ENCODE assay signal across 20 mouse cellular contexts in the genomic region with DNA sequence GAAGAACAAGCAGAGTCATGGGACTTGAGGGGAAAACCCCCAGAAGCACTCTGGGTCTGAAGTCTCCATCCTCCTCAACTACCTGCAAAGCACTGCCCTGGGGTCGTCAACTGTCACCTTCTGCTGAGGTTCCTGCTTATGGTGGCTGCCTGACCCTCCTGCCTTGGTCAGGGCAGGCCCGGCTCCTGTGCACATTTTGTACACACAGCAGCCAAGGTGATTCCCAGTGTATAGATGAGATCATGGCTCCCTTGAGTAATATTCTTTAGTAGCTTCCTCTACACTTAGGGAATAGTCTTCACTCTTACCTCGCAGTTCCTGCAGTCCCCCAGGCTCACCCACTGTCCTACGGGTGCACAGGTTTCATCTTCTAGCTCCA. TPM values are rescaled to one million over a fixed set of nuclear protein-coding genes. Genes with fewer than 3 reads are reported as not detected.
A peak's percentile ranks its signal among the peaks of the same experiment; 100 is the strongest.
DNase-seq lines count a peak whose midpoint lies in the region; ATAC-seq and TF ChIP-seq lines count a peak whose summit lies in the region.
"Had no signal": no experiment of that assay in that cellular context is flagged by ENCODE, and none has a peak within 500 bp of the region (broad histone marks: within the 10 kb centered on the region; RNA-seq: fewer than 3 reads in every experiment).

No protein-coding gene starts in this region.

- no peak overlapping the region for H3K4me3 ChIP-seq in kidney, embryonic 16.5 days (ENCODE audit: low read length)
- no peak overlapping the region for H3K4me3 ChIP-seq in lung, postnatal 0 days (ENCODE audit: low read depth, low read length)
- no peak overlapping the region for H3K4me3 ChIP-seq in intestine, embryonic 16.5 days (ENCODE audit: low read length)
- no peak overlapping the region for H3K4me3 ChIP-seq in stomach, embryonic 16.5 days (replicated peaks; ENCODE audit: low read length)
- no peak overlapping the region for H3K4me3 ChIP-seq in hindbrain, embryonic 10.5 days
- H3K4me3 ChIP-seq: embryonic facial prominence, embryonic 13.5 days; gastrocnemius, adult 2 months; heart, embryonic 13.5 days; hindbrain, embryonic 12.5 days had no signal

- H3K27ac ChIP-seq in kidney, embryonic 16.5 days (ENCODE audit: low read length), result peak overlapping the region; percentile 2; the same call in 1 of the 2 replicates
- H3K27ac ChIP-seq in lung, postnatal 0 days (ENCODE audit: low read length), result no peak overlapping the region
- no peak overlapping the region for H3K27ac ChIP-seq in intestine, embryonic 16.5 days (ENCODE audit: low read length)
- peak overlapping the region; percentile 72 for H3K27ac ChIP-seq in stomach, embryonic 16.5 days (ENCODE audit: low read length)
- no peak overlapping the region for H3K27ac ChIP-seq in hindbrain, embryonic 10.5 days
- H3K27ac ChIP-seq: embryonic facial prominence, embryonic 13.5 days; gastrocnemius, adult 2 months; heart, embryonic 13.5 days; hindbrain, embryonic 12.5 days had no signal

- H3K4me1 ChIP-seq in kidney, embryonic 16.5 days (ENCODE audit: insufficient read depth, low read length), result peaks cover 8% of the 10 kb centered on the region; the same call in 1 of the 2 replicates
- H3K4me1 ChIP-seq in lung, postnatal 0 days (ENCODE audit: insufficient read depth, low read depth, low read length), result peaks cover 9% of the 10 kb centered on the region; the same call in 1 of the 2 replicates
- H3K4me1 ChIP-seq in intestine, embryonic 16.5 days (ENCODE audit: control insufficient read depth, insufficient read depth, low read length), result peaks cover 15% of the 10 kb centered on the region
- peaks cover 19% of the 10 kb centered on the region for H3K4me1 ChIP-seq in stomach, embryonic 16.5 days (ENCODE audit: control insufficient read depth, insufficient read depth, low read length)
- H3K4me1 ChIP-seq in hindbrain, embryonic 10.5 days (replicated peaks), result no peaks in the 10 kb centered on the region
- H3K4me1 ChIP-seq: embryonic facial prominence, embryonic 13.5 days; hindbrain, embryonic 12.5 days had no signal

- no peaks in the 10 kb centered on the region for H3K27me3 ChIP-seq in kidney, embryonic 16.5 days (ENCODE audit: insufficient read depth, low read length)
- H3K27me3 ChIP-seq in lung, postnatal 0 days (replicated peaks; ENCODE audit: insufficient read depth, low read length), result peaks cover 4% of the 10 kb centered on the region; the same call in 1 of the 2 replicates
- H3K27me3 ChIP-seq in intestine, embryonic 16.5 days (replicated peaks; ENCODE audit: control insufficient read depth, insufficient read depth, low read length), result no peaks in the 10 kb centered on the region
- no peaks in the 10 kb centered on the region for H3K27me3 ChIP-seq in stomach, embryonic 16.5 days (ENCODE audit: control insufficient read depth, insufficient read depth, low read length)
- no peaks in the 10 kb centered on the region for H3K27me3 ChIP-seq in hindbrain, embryonic 10.5 days (ENCODE audit: insufficient read depth, poor library complexity, severe bottlenecking)
- H3K27me3 ChIP-seq: embryonic facial prominence, embryonic 13.5 days; heart, embryonic 13.5 days had no signal

- 0 out of 2 replicates have a peak, but pooled peaks cover 8% of the 10 kb centered on the region for H3K9me3 ChIP-seq in kidney, embryonic 16.5 days (ENCODE audit: low read length)
- H3K9me3 ChIP-seq in lung, postnatal 0 days (ENCODE audit: low read length), result no peaks in the 10 kb centered on the region
- H3K9me3 ChIP-seq in intestine, embryonic 16.5 days (ENCODE audit: control insufficient read depth, low read length), result peaks cover 4% of the 10 kb centered on the region; the same call in 1 of the 2 replicates
- H3K9me3 ChIP-seq in stomach, embryonic 16.5 days (replicated peaks; ENCODE audit: control insufficient read depth, low read length), result no peaks in the 10 kb centered on the region
- H3K9me3 ChIP-seq in hindbrain, embryonic 10.5 days, result no peaks in the 10 kb centered on the region
- H3K9me3 ChIP-seq: embryonic facial prominence, embryonic 13.5 days; heart, embryonic 13.5 days; hindbrain, embryonic 12.5 days had no signal

- no peak for DNase-seq in kidney, postnatal 4 days
- DNase-seq in lung, postnatal 0 days (ENCODE audit: low spot score), result no peak
- DNase-seq in lung, postnatal 4 days, result no peak
- no peak for DNase-seq in cerebellum, postnatal 10 days
- DNase-seq in hindbrain, embryonic 10.5 days (ENCODE audit: low spot score), result no peak
- DNase-seq: adrenal gland, postnatal 10 days; cerebellum, adult 11-12 months; cerebellum, adult 9-10 months; cerebellum, postnatal 36 days; gastrocnemius, adult 2 months; gastrocnemius, postnatal 25 days; heart, postnatal 36 days had no signal

- WGBS in kidney, embryonic 16.5 days, result 52% methylated on average over 4 of the region's 4 CpGs
- WGBS in lung, postnatal 0 days, result 41% methylated on average over 4 of the region's 4 CpGs
- WGBS in intestine, embryonic 16.5 days, result 66% methylated on average over 4 of the region's 4 CpGs
- 59% methylated on average over 4 of the region's 4 CpGs for WGBS in stomach, embryonic 16.5 days
- 85% methylated on average over 4 of the region's 4 CpGs for WGBS in hindbrain, embryonic 10.5 days

- ATAC-seq in kidney, embryonic 16.5 days (ENCODE audit: low FRiP score, low TSS enrichment), result 0 out of 2 replicates have a peak, but pooled peaks have one; percentile 21
- peak; percentile 3; the same call in 1 of the 2 replicates for ATAC-seq in lung, postnatal 0 days
- ATAC-seq in intestine, embryonic 16.5 days, result peak; percentile 48
- no peak for ATAC-seq in stomach, embryonic 16.5 days (ENCODE audit: insufficient read depth, low FRiP score)
- ATAC-seq: forebrain, embryonic 14.5 days had no signal

- H3K4me2 ChIP-seq in kidney, embryonic 16.5 days (replicated peaks; ENCODE audit: low read depth, low read length), result no peak overlapping the region
- no peak overlapping the region for H3K4me2 ChIP-seq in lung, postnatal 0 days (replicated peaks; ENCODE audit: low read depth, low read length)
- no peak overlapping the region for H3K4me2 ChIP-seq in intestine, embryonic 16.5 days (ENCODE audit: low read depth, low read length)
- no peak overlapping the region for H3K4me2 ChIP-seq in stomach, embryonic 16.5 days (ENCODE audit: low read depth, low read length)
- H3K4me2 ChIP-seq: embryonic facial prominence, embryonic 13.5 days; heart, embryonic 13.5 days; hindbrain, embryonic 12.5 days had no signal

- no peak for TF ChIP-seq EP300 in lung, postnatal 0 days (IDR thresholded peaks at IDR 0.05)

- no peak for TF ChIP-seq CTCF in lung, postnatal 0 days (IDR thresholded peaks at IDR 0.05)

- no peaks in the 10 kb centered on the region for H3K36me3 ChIP-seq in kidney, embryonic 16.5 days (ENCODE audit: insufficient read depth, low read length)
- H3K36me3 ChIP-seq in lung, postnatal 0 days (ENCODE audit: insufficient read depth, low read length), result no peaks in the 10 kb centered on the region
- no peaks in the 10 kb centered on the region for H3K36me3 ChIP-seq in intestine, embryonic 16.5 days (ENCODE audit: control insufficient read depth, insufficient read depth, low read length)
- H3K36me3 ChIP-seq in stomach, embryonic 16.5 days (ENCODE audit: control insufficient read depth, insufficient read depth, low read length), result no peaks in the 10 kb centered on the region
- H3K36me3 ChIP-seq in hindbrain, embryonic 10.5 days, result no peaks in the 10 kb centered on the region
- H3K36me3 ChIP-seq: embryonic facial prominence, embryonic 13.5 days; heart, embryonic 13.5 days; hindbrain, embryonic 12.5 days had no signal

- no peak overlapping the region for H3K9ac ChIP-seq in kidney, embryonic 16.5 days (replicated peaks; ENCODE audit: low read length)
- no peak overlapping the region for H3K9ac ChIP-seq in lung, postnatal 0 days (replicated peaks; ENCODE audit: low read depth)
- no peak overlapping the region for H3K9ac ChIP-seq in intestine, embryonic 16.5 days (ENCODE audit: low read depth, low read length)
- H3K9ac ChIP-seq in stomach, embryonic 16.5 days (ENCODE audit: low read length), result no peak overlapping the region
- H3K9ac ChIP-seq: embryonic facial prominence, embryonic 13.5 days; heart, embryonic 13.5 days; hindbrain, embryonic 12.5 days had no signal

RNA-seq across cellular contexts. Expression of gene Kit, which starts 29.5 kb away (rescaled TPM):
- polyA plus RNA-seq in kidney, embryonic 16.5 days (2015; fragmentation: Nextera tagmentation; extraction: Ambion mirVana), result 22.1 and 23.3 TPM in 2 replicates
- 30.0 and 36.9 TPM in 2 replicates for polyA plus RNA-seq in lung, postnatal 0 days (2015; fragmentation: Nextera tagmentation; extraction: Ambion mirVana)
- 17.1 and 17.8 TPM in 2 replicates for polyA plus RNA-seq in intestine, embryonic 16.5 days (2015; fragmentation: Nextera tagmentation; extraction: Ambion mirVana)
- 47.0 and 55.5 TPM in 2 replicates for polyA plus RNA-seq in stomach, embryonic 16.5 days (2015; fragmentation: Nextera tagmentation; extraction: Ambion mirVana)
- polyA plus RNA-seq in hindbrain, embryonic 10.5 days (2016; fragmentation: Nextera tagmentation; extraction: Ambion mirVana), result 23.5 and 29.8 TPM in 2 replicates
- polyA plus RNA-seq: C2C12 had no signal

Comparison
In these comparisons a context has a peak if more than half of its experiments do, and no peak if none do; other contexts are left out.
1. H3K27ac ChIP-seq: peak in kidney, embryonic 16.5 days (single experiment) and stomach, embryonic 16.5 days (single experiment); none in lung, postnatal 0 days (single experiment), intestine, embryonic 16.5 days (single experiment) and hindbrain, embryonic 10.5 days (single experiment).